Mouse (Mus musculus): ENCODE results near the gene Snta1. TPM values are rescaled to one million over a fixed set of nuclear protein-coding genes. Genes with fewer than 3 reads are reported as not detected.

Gene Snta1
- polyA plus RNA-seq, 1 experiment from 2014 or later = 2.2 TPM

GRCm38 (mm10) chr2:154419631-154420515 is 12.0 kb upstream of the Snta1 start:
- no peaks in the 10 kb centered on the region for H3K27me3 ChIP-seq (ENCODE audit: control insufficient read depth, insufficient read depth, low read length)
- no peak overlapping the region for H3K9ac ChIP-seq (ENCODE audit: low read length)
- DNase-seq (ENCODE audit: low spot score) = no peak
- ATAC-seq (ENCODE audit: insufficient number of reproducible peaks, low FRiP score, low TSS enrichment, low read depth) = no peak
- H3K4me3 ChIP-seq (ENCODE audit: low read depth, low read length) = no peak overlapping the region
- no peaks in the 10 kb centered on the region for H3K36me3 ChIP-seq (ENCODE audit: control insufficient read depth, insufficient read depth, low read length)
- peaks cover 4% of the 10 kb centered on the region; the same call in 1 of the 2 replicates for H3K4me1 ChIP-seq (ENCODE audit: control insufficient read depth, insufficient read depth, low read length)
- WGBS = 86% methylated on average over 9 of the region's 9 CpGs
- no peak overlapping the region for H3K27ac ChIP-seq (replicated peaks; ENCODE audit: low read depth, low read length)
- H3K9me3 ChIP-seq (ENCODE audit: control insufficient read depth, low read length) = no peaks in the 10 kb centered on the region
- H3K4me2 ChIP-seq (ENCODE audit: low read depth, severe bottlenecking) = no peak overlapping the region

GRCm38 (mm10) chr2:154418001-154418400 is 10.1 kb upstream of the Snta1 start:
- ATAC-seq (ENCODE audit: insufficient number of reproducible peaks, low FRiP score, low TSS enrichment, low read depth) = no peak
- H3K9me3 ChIP-seq (ENCODE audit: control insufficient read depth, low read length) = no peaks in the 10 kb centered on the region
- peaks cover 4% of the 10 kb centered on the region; the same call in 1 of the 2 replicates for H3K4me1 ChIP-seq (ENCODE audit: control insufficient read depth, insufficient read depth, low read length)
- H3K36me3 ChIP-seq (ENCODE audit: control insufficient read depth, insufficient read depth, low read length) = no peaks in the 10 kb centered on the region
- no peak overlapping the region for H3K27ac ChIP-seq (replicated peaks; ENCODE audit: low read depth, low read length)
- DNase-seq (ENCODE audit: low spot score) = no peak
- no peak overlapping the region for H3K9ac ChIP-seq (ENCODE audit: low read length)
- H3K27me3 ChIP-seq (ENCODE audit: control insufficient read depth, insufficient read depth, low read length) = no peaks in the 10 kb centered on the region
- WGBS = 89% methylated on average over 7 of the region's 7 CpGs
- no peak overlapping the region for H3K4me3 ChIP-seq (ENCODE audit: low read depth, low read length)
- H3K4me2 ChIP-seq (ENCODE audit: low read depth, severe bottlenecking) = no peak overlapping the region

GRCm38 (mm10) chr2:154417107-154417506 is 9.2 kb upstream of the Snta1 start:
- Histone ChIP-seq H3K4me2 (ENCODE audit: low read depth, severe bottlenecking) (no peak overlapping the region), H3K4me1 (ENCODE audit: control insufficient read depth, insufficient read depth, low read length) (peaks cover 4% of the 10 kb centered on the region; the same call in 1 of the 2 replicates), H3K27me3 (ENCODE audit: control insufficient read depth, insufficient read depth, low read length) (no peaks in the 10 kb centered on the region), H3K4me3 (ENCODE audit: low read depth, low read length) (no peak overlapping the region), H3K9me3 (ENCODE audit: control insufficient read depth, low read length) (no peaks in the 10 kb centered on the region), H3K36me3 (ENCODE audit: control insufficient read depth, insufficient read depth, low read length) (no peaks in the 10 kb centered on the region), H3K27ac (replicated peaks; ENCODE audit: low read depth, low read length) (no peak overlapping the region), H3K9ac (ENCODE audit: low read length) (no peak overlapping the region)
- ATAC-seq (ENCODE audit: insufficient number of reproducible peaks, low FRiP score, low TSS enrichment, low read depth) (no peak), DNase-seq (ENCODE audit: low spot score) (peak; percentile 87)
- WGBS = 9% methylated on average over 3 of the region's 3 CpGs

- DNase-seq (ENCODE audit: low spot score) (peak; percentile 54), ATAC-seq (ENCODE audit: insufficient number of reproducible peaks, low FRiP score, low TSS enrichment, low read depth) (no peak)
- Histone ChIP-seq H3K9me3 (ENCODE audit: control insufficient read depth, low read length) (no peaks in the 10 kb centered on the region), H3K4me2 (ENCODE audit: low read depth, severe bottlenecking) (no peak overlapping the region), H3K27ac (replicated peaks; ENCODE audit: low read depth, low read length) (no peak overlapping the region), H3K4me1 (ENCODE audit: control insufficient read depth, insufficient read depth, low read length) (no peaks in the 10 kb centered on the region), H3K9ac (ENCODE audit: low read length) (no peak overlapping the region), H3K27me3 (ENCODE audit: control insufficient read depth, insufficient read depth, low read length) (peaks cover 4% of the 10 kb centered on the region), H3K4me3 (ENCODE audit: low read depth, low read length) (no peak overlapping the region), H3K36me3 (ENCODE audit: control insufficient read depth, insufficient read depth, low read length) (no peaks in the 10 kb centered on the region)
- 70% methylated on average over 7 of the region's 7 CpGs for WGBS
Measured at GRCm38 (mm10) chr2:154412018-154412666, 4.2 kb upstream of the Snta1 start.

GRCm38 (mm10) chr2:154410355-154410754 is 2.5 kb upstream of the Snta1 start:
- no peaks in the 10 kb centered on the region for H3K9me3 ChIP-seq (ENCODE audit: control insufficient read depth, low read length)
- no peak for DNase-seq (ENCODE audit: low spot score)
- no peak overlapping the region for H3K27ac ChIP-seq (replicated peaks; ENCODE audit: low read depth, low read length)
- H3K4me2 ChIP-seq (ENCODE audit: low read depth, severe bottlenecking) = no peak overlapping the region
- H3K27me3 ChIP-seq (ENCODE audit: control insufficient read depth, insufficient read depth, low read length) = peaks cover 9% of the 10 kb centered on the region
- no peak overlapping the region for H3K9ac ChIP-seq (ENCODE audit: low read length)
- WGBS = 53% methylated on average over 2 of the region's 2 CpGs
- no peak for ATAC-seq (ENCODE audit: insufficient number of reproducible peaks, low FRiP score, low TSS enrichment, low read depth)
- H3K4me3 ChIP-seq (ENCODE audit: low read depth, low read length) = no peak overlapping the region
- H3K36me3 ChIP-seq (ENCODE audit: control insufficient read depth, insufficient read depth, low read length) = no peaks in the 10 kb centered on the region
- H3K4me1 ChIP-seq (ENCODE audit: control insufficient read depth, insufficient read depth, low read length) = peaks cover 4% of the 10 kb centered on the region; the same call in 1 of the 2 replicates

- peak overlapping the region; percentile 79 for H3K4me2 ChIP-seq (ENCODE audit: low read depth, severe bottlenecking)
- peaks cover 9% of the 10 kb centered on the region for H3K27me3 ChIP-seq (ENCODE audit: control insufficient read depth, insufficient read depth, low read length)
- ATAC-seq (ENCODE audit: insufficient number of reproducible peaks, low FRiP score, low TSS enrichment, low read depth) = peak; percentile 15; the same call in 1 of the 2 replicates
- no peaks in the 10 kb centered on the region for H3K36me3 ChIP-seq (ENCODE audit: control insufficient read depth, insufficient read depth, low read length)
- no peaks in the 10 kb centered on the region for H3K9me3 ChIP-seq (ENCODE audit: control insufficient read depth, low read length)
- WGBS = 30% methylated on average over 11 of the region's 11 CpGs
- peak overlapping the region; percentile 67 for H3K4me3 ChIP-seq (ENCODE audit: low read depth, low read length)
- no peak overlapping the region for H3K27ac ChIP-seq (replicated peaks; ENCODE audit: low read depth, low read length)
- DNase-seq (ENCODE audit: low spot score) = no peak
- H3K9ac ChIP-seq (ENCODE audit: low read length) = peak overlapping the region; percentile 64
- peaks cover 4% of the 10 kb centered on the region; the same call in 1 of the 2 replicates for H3K4me1 ChIP-seq (ENCODE audit: control insufficient read depth, insufficient read depth, low read length)
Measured at GRCm38 (mm10) chr2:154407063-154407642, 746 bp downstream of the Snta1 start.

- Histone ChIP-seq H3K27me3 (ENCODE audit: control insufficient read depth, insufficient read depth, low read length) (peaks cover 9% of the 10 kb centered on the region), H3K4me2 (ENCODE audit: low read depth, severe bottlenecking) (no peak overlapping the region), H3K9me3 (ENCODE audit: control insufficient read depth, low read length) (no peaks in the 10 kb centered on the region), H3K4me1 (ENCODE audit: control insufficient read depth, insufficient read depth, low read length) (peaks cover 4% of the 10 kb centered on the region; the same call in 1 of the 2 replicates), H3K4me3 (ENCODE audit: low read depth, low read length) (no peak overlapping the region), H3K9ac (ENCODE audit: low read length) (no peak overlapping the region), H3K36me3 (ENCODE audit: control insufficient read depth, insufficient read depth, low read length) (no peaks in the 10 kb centered on the region), H3K27ac (replicated peaks; ENCODE audit: low read depth, low read length) (no peak overlapping the region)
- 57% methylated on average over 5 of the region's 5 CpGs for WGBS
- DNase-seq (ENCODE audit: low spot score) = no peak
- ATAC-seq (ENCODE audit: insufficient number of reproducible peaks, low FRiP score, low TSS enrichment, low read depth) = no peak; the same call in 1 of the 2 replicates
Measured at GRCm38 (mm10) chr2:154405447-154405994, 2.4 kb downstream of the Snta1 start.

- Histone ChIP-seq H3K27me3 (ENCODE audit: control insufficient read depth, insufficient read depth, low read length) (peaks cover 9% of the 10 kb centered on the region), H3K36me3 (ENCODE audit: control insufficient read depth, insufficient read depth, low read length) (no peaks in the 10 kb centered on the region), H3K27ac (replicated peaks; ENCODE audit: low read depth, low read length) (no peak overlapping the region), H3K9ac (ENCODE audit: low read length) (no peak overlapping the region), H3K4me1 (ENCODE audit: control insufficient read depth, insufficient read depth, low read length) (peaks cover 4% of the 10 kb centered on the region; the same call in 1 of the 2 replicates), H3K4me3 (ENCODE audit: low read depth, low read length) (no peak overlapping the region), H3K9me3 (ENCODE audit: control insufficient read depth, low read length) (no peaks in the 10 kb centered on the region), H3K4me2 (ENCODE audit: low read depth, severe bottlenecking) (no peak overlapping the region)
- ATAC-seq (ENCODE audit: insufficient number of reproducible peaks, low FRiP score, low TSS enrichment, low read depth) = no peak
- no peak for DNase-seq (ENCODE audit: low spot score)
- WGBS = 59% methylated on average over 7 of the region's 7 CpGs
Measured at GRCm38 (mm10) chr2:154402811-154403210, 5.1 kb downstream of the Snta1 start.

Data from limb, embryonic 11.5 days (tissue).